Mouse (Mus musculus): ENCODE data around the gene Nnat. TPM values are rescaled to one million over a fixed set of nuclear protein-coding genes. Genes with fewer than 3 reads are reported as not detected.

Nnat gene
- 1.4 and 1.7 TPM in 2 replicates for polyA plus RNA-seq (2012; rRNA removed)

- H3K4me3 ChIP-seq (ENCODE audit: control insufficient read depth, low read depth, low read length), result peak within 1 kb of the TSS; percentile 80
- TF ChIP-seq CTCF (IDR thresholded peaks at IDR 0.05; ENCODE audit: control insufficient read depth, insufficient read depth, insufficient replicate concordance, low read depth, low read length), result no peak
- TF ChIP-seq POLR2A (IDR thresholded peaks at IDR 0.05; ENCODE audit: control insufficient read depth, low read depth, low read length), result no peak
- no peak within 1 kb of the TSS for H3K27ac ChIP-seq (ENCODE audit: control insufficient read depth, insufficient read depth, low read depth, low read length)
- H3K27me3 ChIP-seq (ENCODE audit: control insufficient read depth, insufficient read depth, low read length), result no peaks in the 10 kb centered on the region
- H3K4me1 ChIP-seq (ENCODE audit: control insufficient read depth, insufficient read depth, low read length), result peaks cover 11% of the 10 kb centered on the region
- no peaks in the 10 kb centered on the region for H3K36me3 ChIP-seq (ENCODE audit: control insufficient read depth, insufficient read depth, low read length)
Measured at GRCm38 (mm10) chr2:157559858-157560257, at the start of gene Nnat. Gene Nnat (plus strand): TSS chr2:157560078.

GRCm38 (mm10) chr2:157512859-157513258 is 47.0 kb upstream of the Nnat start:
- TF ChIP-seq CTCF (IDR thresholded peaks at IDR 0.05; ENCODE audit: control insufficient read depth, insufficient read depth, insufficient replicate concordance, low read depth, low read length) (no peak), POLR2A (IDR thresholded peaks at IDR 0.05; ENCODE audit: control insufficient read depth, low read depth, low read length) (no peak)
- H3K27ac ChIP-seq (ENCODE audit: control insufficient read depth, insufficient read depth, low read depth, low read length), result no peak overlapping the region

GRCm38 (mm10) chr2:157513737-157514208 is 46.1 kb upstream of the Nnat start:
- Histone ChIP-seq H3K27me3 (ENCODE audit: control insufficient read depth, insufficient read depth, low read length) (no peaks in the 10 kb centered on the region), H3K27ac (ENCODE audit: control insufficient read depth, insufficient read depth, low read depth, low read length) (no peak overlapping the region), H3K4me3 (ENCODE audit: control insufficient read depth, low read depth, low read length) (no peak overlapping the region), H3K36me3 (ENCODE audit: control insufficient read depth, insufficient read depth, low read length) (no peaks in the 10 kb centered on the region), H3K4me1 (ENCODE audit: control insufficient read depth, insufficient read depth, low read length) (no peaks in the 10 kb centered on the region)
- TF ChIP-seq POLR2A (IDR thresholded peaks at IDR 0.05; ENCODE audit: control insufficient read depth, low read depth, low read length), result no peak
- TF ChIP-seq CTCF (IDR thresholded peaks at IDR 0.05; ENCODE audit: control insufficient read depth, insufficient read depth, insufficient replicate concordance, low read depth, low read length), result no peak

More at GRCm38 (mm10) chr2:157512859-157513258, 47.0 kb upstream of the Nnat start:
- Histone ChIP-seq H3K4me3 (ENCODE audit: control insufficient read depth, low read depth, low read length) (no peak overlapping the region), H3K27me3 (ENCODE audit: control insufficient read depth, insufficient read depth, low read length) (no peaks in the 10 kb centered on the region), H3K36me3 (ENCODE audit: control insufficient read depth, insufficient read depth, low read length) (no peaks in the 10 kb centered on the region), H3K4me1 (ENCODE audit: control insufficient read depth, insufficient read depth, low read length) (no peaks in the 10 kb centered on the region)

DNA sequence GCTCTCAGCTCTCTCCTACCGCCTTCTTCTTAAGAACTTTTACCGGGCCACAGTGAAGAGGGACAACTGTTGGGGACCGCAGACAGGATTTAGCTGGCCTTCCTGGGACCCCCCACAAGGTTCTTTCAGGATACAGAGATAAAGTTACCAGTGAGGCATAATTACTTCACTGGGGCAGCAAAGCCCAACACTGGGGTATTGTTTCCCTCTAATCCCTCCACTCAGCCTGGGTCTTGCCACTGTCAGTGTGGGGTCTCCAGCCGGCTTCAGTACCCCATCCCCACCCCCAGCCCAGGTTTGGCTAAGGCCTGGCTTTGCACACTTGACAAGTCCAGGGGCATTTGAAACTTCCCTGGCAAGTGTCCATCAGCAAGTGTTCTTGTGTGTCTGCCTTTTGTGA is 45.5 kb upstream of the Nnat start:
- no peak overlapping the region for H3K27ac ChIP-seq (ENCODE audit: control insufficient read depth, insufficient read depth, low read depth, low read length)
- H3K4me1 ChIP-seq (ENCODE audit: control insufficient read depth, insufficient read depth, low read length), result no peaks in the 10 kb centered on the region

GRCm38 (mm10) chr2:157517526-157517925 is 42.4 kb upstream of the Nnat start:
- Histone ChIP-seq H3K36me3 (ENCODE audit: control insufficient read depth, insufficient read depth, low read length) (no peaks in the 10 kb centered on the region), H3K4me3 (ENCODE audit: control insufficient read depth, low read depth, low read length) (no peak overlapping the region), H3K4me1 (ENCODE audit: control insufficient read depth, insufficient read depth, low read length) (no peaks in the 10 kb centered on the region), H3K27ac (ENCODE audit: control insufficient read depth, insufficient read depth, low read depth, low read length) (no peak overlapping the region), H3K27me3 (ENCODE audit: control insufficient read depth, insufficient read depth, low read length) (no peaks in the 10 kb centered on the region)
- TF ChIP-seq POLR2A (IDR thresholded peaks at IDR 0.05; ENCODE audit: control insufficient read depth, low read depth, low read length) (no peak), CTCF (IDR thresholded peaks at IDR 0.05; ENCODE audit: control insufficient read depth, insufficient read depth, insufficient replicate concordance, low read depth, low read length) (no peak)

More for the DNA sequence above, 45.5 kb upstream of the Nnat start:
- no peaks in the 10 kb centered on the region for H3K36me3 ChIP-seq (ENCODE audit: control insufficient read depth, insufficient read depth, low read length)
- no peak overlapping the region for H3K4me3 ChIP-seq (ENCODE audit: control insufficient read depth, low read depth, low read length)
- TF ChIP-seq CTCF (IDR thresholded peaks at IDR 0.05; ENCODE audit: control insufficient read depth, insufficient read depth, insufficient replicate concordance, low read depth, low read length) (no peak), POLR2A (IDR thresholded peaks at IDR 0.05; ENCODE audit: control insufficient read depth, low read depth, low read length) (no peak)
- no peaks in the 10 kb centered on the region for H3K27me3 ChIP-seq (ENCODE audit: control insufficient read depth, insufficient read depth, low read length)

DNA sequence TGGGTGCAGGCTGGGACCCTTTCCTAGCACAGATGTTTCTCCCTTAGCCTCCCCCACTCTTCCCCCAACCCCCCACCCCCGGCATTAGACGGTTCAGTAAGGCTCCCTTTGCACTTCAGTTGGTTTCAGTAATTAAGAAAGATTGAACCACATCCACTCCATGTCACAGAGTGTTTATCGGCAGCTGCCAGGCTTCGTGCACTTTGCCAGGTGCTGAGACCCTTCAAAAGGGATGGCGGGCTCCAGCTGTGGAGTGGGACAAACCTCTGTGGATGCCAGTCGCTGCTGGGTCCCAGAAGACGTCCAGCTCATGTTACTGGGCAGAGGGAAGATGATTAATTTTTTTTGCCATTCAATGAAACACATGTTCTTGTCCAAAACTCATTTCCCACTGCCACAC is 41.4 kb upstream of the Nnat start:
- Histone ChIP-seq H3K27ac (ENCODE audit: control insufficient read depth, insufficient read depth, low read depth, low read length) (no peak overlapping the region), H3K27me3 (ENCODE audit: control insufficient read depth, insufficient read depth, low read length) (no peaks in the 10 kb centered on the region), H3K36me3 (ENCODE audit: control insufficient read depth, insufficient read depth, low read length) (no peaks in the 10 kb centered on the region), H3K4me3 (ENCODE audit: control insufficient read depth, low read depth, low read length) (no peak overlapping the region), H3K4me1 (ENCODE audit: control insufficient read depth, insufficient read depth, low read length) (no peaks in the 10 kb centered on the region)
- no peak for TF ChIP-seq POLR2A (IDR thresholded peaks at IDR 0.05; ENCODE audit: control insufficient read depth, low read depth, low read length)
- TF ChIP-seq CTCF (IDR thresholded peaks at IDR 0.05; ENCODE audit: control insufficient read depth, insufficient read depth, insufficient replicate concordance, low read depth, low read length), result no peak

GRCm38 (mm10) chr2:157519452-157519851 is 40.4 kb upstream of the Nnat start:
- Histone ChIP-seq H3K4me1 (ENCODE audit: control insufficient read depth, insufficient read depth, low read length) (no peaks in the 10 kb centered on the region), H3K36me3 (ENCODE audit: control insufficient read depth, insufficient read depth, low read length) (no peaks in the 10 kb centered on the region), H3K4me3 (ENCODE audit: control insufficient read depth, low read depth, low read length) (no peak overlapping the region), H3K27me3 (ENCODE audit: control insufficient read depth, insufficient read depth, low read length) (no peaks in the 10 kb centered on the region), H3K27ac (ENCODE audit: control insufficient read depth, insufficient read depth, low read depth, low read length) (no peak overlapping the region)
- no peak for TF ChIP-seq CTCF (IDR thresholded peaks at IDR 0.05; ENCODE audit: control insufficient read depth, insufficient read depth, insufficient replicate concordance, low read depth, low read length)

GRCm38 (mm10) chr2:157520496-157520895 is 39.4 kb upstream of the Nnat start:
- Histone ChIP-seq H3K4me1 (ENCODE audit: control insufficient read depth, insufficient read depth, low read length) (no peaks in the 10 kb centered on the region), H3K27me3 (ENCODE audit: control insufficient read depth, insufficient read depth, low read length) (no peaks in the 10 kb centered on the region), H3K27ac (ENCODE audit: control insufficient read depth, insufficient read depth, low read depth, low read length) (no peak overlapping the region), H3K4me3 (ENCODE audit: control insufficient read depth, low read depth, low read length) (no peak overlapping the region), H3K36me3 (ENCODE audit: control insufficient read depth, insufficient read depth, low read length) (no peaks in the 10 kb centered on the region)
- TF ChIP-seq POLR2A (IDR thresholded peaks at IDR 0.05; ENCODE audit: control insufficient read depth, low read depth, low read length), result no peak
- no peak for TF ChIP-seq CTCF (IDR thresholded peaks at IDR 0.05; ENCODE audit: control insufficient read depth, insufficient read depth, insufficient replicate concordance, low read depth, low read length)
